Mouse (Mus musculus): Measurements from ENCODE around the gene Acbd6. TPM values are rescaled to one million over a fixed set of nuclear protein-coding genes. Genes with fewer than 3 reads are reported as not detected.

Gene Acbd6
- polyA plus RNA-seq, 1 experiment from 2014 or later, result 92.8 TPM

GRCm38 (mm10) chr1:155731156-155731555 is 173.2 kb downstream of the Acbd6 start:
- peaks cover 3% of the 10 kb centered on the region; the same call in 1 of the 2 replicates for H3K4me1 ChIP-seq (ENCODE audit: control insufficient read depth, insufficient read depth, low read length)
- WGBS, result 0% methylated on average over 2 of the region's 2 CpGs
- DNase-seq (ENCODE audit: low spot score) (no peak), ATAC-seq (no peak)
- H3K9ac ChIP-seq (ENCODE audit: low read length), result no peak overlapping the region
- H3K9me3 ChIP-seq (replicated peaks; ENCODE audit: control insufficient read depth, low read length), result no peaks in the 10 kb centered on the region
- no peaks in the 10 kb centered on the region for H3K36me3 ChIP-seq (ENCODE audit: control insufficient read depth, insufficient read depth, low read length)
- H3K27me3 ChIP-seq (replicated peaks; ENCODE audit: control insufficient read depth, insufficient read depth, low read length), result peaks cover 83% of the 10 kb centered on the region
- H3K4me3 ChIP-seq (ENCODE audit: low read depth, low read length), result no peak overlapping the region
- no peak overlapping the region for H3K27ac ChIP-seq (ENCODE audit: low read depth, low read length)
- no peak overlapping the region for H3K4me2 ChIP-seq (ENCODE audit: low read length)

GRCm38 (mm10) chr1:155736096-155736825 is 178.3 kb downstream of the Acbd6 start:
- H3K27ac ChIP-seq (ENCODE audit: low read depth, low read length), result no peak overlapping the region
- no peak overlapping the region for H3K9ac ChIP-seq (ENCODE audit: low read length)
- no peaks in the 10 kb centered on the region for H3K36me3 ChIP-seq (ENCODE audit: control insufficient read depth, insufficient read depth, low read length)
- no peaks in the 10 kb centered on the region for H3K9me3 ChIP-seq (replicated peaks; ENCODE audit: control insufficient read depth, low read length)
- ATAC-seq (no peak), DNase-seq (ENCODE audit: low spot score) (no peak)
- H3K4me2 ChIP-seq (ENCODE audit: low read length), result no peak overlapping the region
- H3K27me3 ChIP-seq (replicated peaks; ENCODE audit: control insufficient read depth, insufficient read depth, low read length), result peaks cover 93% of the 10 kb centered on the region
- WGBS, result under 1% methylated on average over 26 of the region's 26 CpGs
- H3K4me3 ChIP-seq (ENCODE audit: low read depth, low read length), result no peak overlapping the region
- 0 out of 2 replicates have a peak, but pooled peaks cover 4% of the 10 kb centered on the region for H3K4me1 ChIP-seq (ENCODE audit: control insufficient read depth, insufficient read depth, low read length)

- WGBS, result under 1% methylated on average over 58 of the region's 58 CpGs
- H3K4me1 ChIP-seq (ENCODE audit: control insufficient read depth, insufficient read depth, low read length), result peaks cover 13% of the 10 kb centered on the region
- H3K27ac ChIP-seq (ENCODE audit: low read depth, low read length), result no peak overlapping the region
- H3K4me2 ChIP-seq (ENCODE audit: low read length), result no peak overlapping the region
- no peak for DNase-seq (ENCODE audit: low spot score)
- no peaks in the 10 kb centered on the region for H3K36me3 ChIP-seq (ENCODE audit: control insufficient read depth, insufficient read depth, low read length)
- H3K9ac ChIP-seq (ENCODE audit: low read length), result no peak overlapping the region
- no peak for ATAC-seq
- H3K4me3 ChIP-seq (ENCODE audit: low read depth, low read length), result no peak overlapping the region
- peaks cover 94% of the 10 kb centered on the region for H3K27me3 ChIP-seq (replicated peaks; ENCODE audit: control insufficient read depth, insufficient read depth, low read length)
- H3K9me3 ChIP-seq (replicated peaks; ENCODE audit: control insufficient read depth, low read length), result no peaks in the 10 kb centered on the region
These were observed 179.3 kb downstream of the Acbd6 start for GRCm38 (mm10) chr1:155737017-155737808.

- no peak for DNase-seq (ENCODE audit: low spot score)
- Histone ChIP-seq H3K36me3 (ENCODE audit: control insufficient read depth, insufficient read depth, low read length) (no peaks in the 10 kb centered on the region), H3K4me1 (ENCODE audit: control insufficient read depth, insufficient read depth, low read length) (peaks cover 19% of the 10 kb centered on the region), H3K27me3 (replicated peaks; ENCODE audit: control insufficient read depth, insufficient read depth, low read length) (peaks cover 94% of the 10 kb centered on the region), H3K4me3 (ENCODE audit: low read depth, low read length) (no peak overlapping the region), H3K9me3 (replicated peaks; ENCODE audit: control insufficient read depth, low read length) (no peaks in the 10 kb centered on the region), H3K9ac (ENCODE audit: low read length) (no peak overlapping the region), H3K27ac (ENCODE audit: low read depth, low read length) (no peak overlapping the region), H3K4me2 (ENCODE audit: low read length) (no peak overlapping the region)
- WGBS, result under 1% methylated on average over 25 of the region's 25 CpGs
- no peak for ATAC-seq
These were observed 180.0 kb downstream of the Acbd6 start for GRCm38 (mm10) chr1:155737809-155738383.

Other genes with a start within 250 kb of the Acbd6 start
- 37.9 and 56.9 TPM in 2 replicates for gene Xpr1, start 140.7 kb upstream of the Acbd6 start, polyA plus RNA-seq (2014; fragmentation: Nextera tagmentation; extraction: Ambion mirVana)
- gene Lhx4, start 193.6 kb downstream of the Acbd6 start, polyA plus RNA-seq (2014; fragmentation: Nextera tagmentation; extraction: Ambion mirVana), result 0.11 TPM in 1 of 2 replicates, not detected in the other